Mouse (Mus musculus) CH12.LX (cell line): Measurements from ENCODE around the gene Hyal3.

Experiments
- CHD1 ChIP-seq: IDR thresholded peaks from 2 replicates; pipeline ENCODE4 v1.6.1; 2012; ENCODE audit warnings: low read depth, low read length, improper control_type of control experiment, inconsistent platforms
- CTCF ChIP-seq, 2 experiments: IDR thresholded peaks in 1 of 2; conservative IDR thresholded peaks in 1 of 2; 2 replicates each; pipeline ENCODE4 v1.5.1; 2011 to 2012; ENCODE audit warnings: low read depth in 2 of 2, low read length in 2 of 2, improper control_type of control experiment in 1 of 2, inconsistent platforms in 1 of 2, mild to moderate bottlenecking in 1 of 2, moderate library complexity in 1 of 2
- E2F4 ChIP-seq: IDR thresholded peaks from 2 replicates; pipeline ENCODE4 v1.6.1; 2011; ENCODE audit warnings: low read depth, low read length, improper control_type of control experiment; ENCODE audit not compliant: insufficient replicate concordance
- EP300 ChIP-seq: IDR thresholded peaks from 2 replicates; pipeline ENCODE4 v1.6.1; 2011; ENCODE audit warnings: low read length, improper control_type of control experiment
- GABPA ChIP-seq: IDR thresholded peaks from 2 replicates; pipeline ENCODE4 v1.6.1; 2012; ENCODE audit warnings: low read depth, low read length, improper control_type of control experiment, inconsistent platforms; ENCODE audit not compliant: insufficient replicate concordance
- MEF2A ChIP-seq: IDR thresholded peaks from 2 replicates; pipeline ENCODE4 v1.6.1; 2014; ENCODE audit warnings: low read depth, mild to moderate bottlenecking, inconsistent platforms, low read length, improper control_type of control experiment, borderline replicate concordance
- MXI1 ChIP-seq: IDR thresholded peaks from 2 replicates; pipeline ENCODE4 v1.6.1; 2011; ENCODE audit warnings: mild to moderate bottlenecking, low read depth, low read length, improper control_type of control experiment
- NRF1 ChIP-seq: IDR thresholded peaks from 2 replicates; pipeline ENCODE4 v1.6.1; 2014; ENCODE audit warnings: low read depth, mild to moderate bottlenecking, inconsistent platforms, low read length, improper control_type of control experiment, moderate library complexity
- POLR2A ChIP-seq: IDR thresholded peaks from 2 replicates; pipeline ENCODE4 v1.6.1; 2011; ENCODE audit warnings: low read depth, mild to moderate bottlenecking, improper control_type of control experiment, low read length
- SMC3 ChIP-seq: IDR thresholded peaks from 2 replicates; pipeline ENCODE4 v1.6.1; 2011; ENCODE audit warnings: low read depth, low read length, improper control_type of control experiment
- TCF12 ChIP-seq: IDR thresholded peaks from 2 replicates; pipeline ENCODE4 v1.6.1; 2014; ENCODE audit warnings: low read depth, mild to moderate bottlenecking, inconsistent platforms, low read length, improper control_type of control experiment
- USF1 ChIP-seq: IDR thresholded peaks from 2 replicates; pipeline ENCODE4 v1.6.1; 2014; ENCODE audit warnings: low read depth, mild to moderate bottlenecking, inconsistent platforms, low read length, improper control_type of control experiment
- USF2 ChIP-seq: conservative IDR thresholded peaks from 2 replicates; pipeline ENCODE4 v1.6.1; 2011; ENCODE audit warnings: low read depth, low read length, improper control_type of control experiment
- ZC3H11A ChIP-seq: IDR thresholded peaks from 2 replicates; pipeline ENCODE4 v1.6.1; 2012; ENCODE audit warnings: low read depth, mild to moderate bottlenecking, inconsistent platforms, low read length, improper control_type of control experiment

- TF ChIP-seq CHD1 (no peak), TCF12 (no peak), CTCF (conservative IDR thresholded peaks at IDR 0.05 in 1 of 2, IDR thresholded peaks at IDR 0.05 in 1 of 2; ENCODE audit: low read depth in 2 of 2, low read length in 2 of 2) (no peak), MXI1 (no peak), NRF1 (no peak), E2F4 (no peak), USF1 (no peak), USF2 (no peak), EP300 (no peak), POLR2A (no peak), SMC3 (no peak), ZC3H11A (no peak), MEF2A (no peak), GABPA (no peak)
Measured at GRCm38 (mm10) chr9:107631861-107632260, 51.2 kb downstream of the Hyal3 start.
